Mouse (Mus musculus): ENCODE data around the gene Chchd4. TPM values are rescaled to one million over a fixed set of nuclear protein-coding genes. Genes with fewer than 3 reads are reported as not detected.

Chchd4 gene
- 18.5 and 18.8 TPM in 2 replicates for polyA plus RNA-seq (2015; fragmentation: Nextera tagmentation; extraction: Ambion mirVana)

GRCm38 (mm10) chr6:91472868-91473804, at the start of gene Chchd4, which contains the start of gene Tmem43:
Gene Chchd4, minus strand, starts transcription at chr6:91473546.
Gene Tmem43, plus strand, starts transcription at chr6:91473703.

GRCm38 (mm10) chr6:91515545-91516449, 42.5 kb upstream of the Chchd4 start, which contains the start of the genes Xpc and Lsm3:
Gene Xpc, minus strand, starts transcription at chr6:91515888.
Gene Lsm3, plus strand, starts transcription at chr6:91515928.

Other genes starting within 250 kb of the Chchd4 start
- gene Wnt7a, start 62.2 kb downstream of the Chchd4 start, polyA plus RNA-seq (2015; fragmentation: Nextera tagmentation; extraction: Ambion mirVana) = 0.06 TPM in 1 of 2 replicates, not detected in the other
- 19.0 and 20.7 TPM in 2 replicates for gene Tmem43, start 157 bp upstream of the Chchd4 start, polyA plus RNA-seq (2015; fragmentation: Nextera tagmentation; extraction: Ambion mirVana)
- 8.4 and 12.9 TPM in 2 replicates for gene Xpc, start 42.3 kb upstream of the Chchd4 start, polyA plus RNA-seq (2015; fragmentation: Nextera tagmentation; extraction: Ambion mirVana)
- gene Lsm3, start 42.4 kb upstream of the Chchd4 start, polyA plus RNA-seq (2015; fragmentation: Nextera tagmentation; extraction: Ambion mirVana) = 186 and 195 TPM in 2 replicates
- 48.9 and 62.0 TPM in 2 replicates for gene Slc6a6, start 210.5 kb upstream of the Chchd4 start, polyA plus RNA-seq (2015; fragmentation: Nextera tagmentation; extraction: Ambion mirVana)

Measured in spleen, postnatal 0 days (tissue).